Mouse (Mus musculus) megakaryocyte, adult 5-6 weeks (primary cell): ENCODE results near the gene Nfasc. TPM values are rescaled to one million over a fixed set of nuclear protein-coding genes. Genes with fewer than 3 reads are reported as not detected.

Source experiments
- ATAC-seq: 2 replicates; pipeline ENCODE4 v1.8.0; 2016; ENCODE audit warnings: mild to moderate bottlenecking, inconsistent platforms; ENCODE audit not compliant: poor library complexity, severe bottlenecking
- total RNA-seq, 2 experiments: library from RNA; stranded (forward) in 1 of 2; stranded (reverse) in 1 of 2; fragments of 153-499, 151-499 nt in 1 of 2; fragments of 221-1000, 200-1000 nt in 1 of 2; gene quantifications; 2 replicates each; pipeline versions ENCODE4 v1.2.3 to v1.2.4; 2015 to 2017

The Nfasc gene
- total RNA-seq, 2 experiments from 2014 or later = not detected

DNA sequence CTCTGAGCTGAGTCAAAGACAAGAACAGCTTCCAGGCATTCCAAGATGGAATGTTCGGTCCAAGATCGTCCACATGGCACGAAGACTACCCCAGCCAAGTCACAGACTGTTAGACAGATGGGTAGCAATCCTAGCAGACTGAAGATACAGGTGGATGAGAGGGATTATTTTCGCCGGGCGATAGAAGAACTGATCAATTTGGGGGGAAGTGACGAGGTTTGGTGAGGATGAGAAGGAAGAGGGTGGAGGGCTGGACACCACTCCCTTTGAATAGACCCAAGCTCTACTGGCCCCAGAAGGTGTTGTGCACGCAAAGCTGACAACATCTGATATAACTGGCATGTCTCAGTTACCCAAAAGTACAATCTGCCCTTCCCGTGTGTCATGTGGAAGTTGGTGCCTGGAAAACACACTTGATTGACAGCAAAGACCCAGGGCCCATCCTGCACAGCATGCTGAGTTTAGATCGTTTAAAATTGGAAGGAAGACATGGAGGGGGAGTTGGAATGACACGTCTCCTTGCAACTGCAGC, 150.1 kb downstream of the Nfasc start:
- ATAC-seq = no peak

DNA sequence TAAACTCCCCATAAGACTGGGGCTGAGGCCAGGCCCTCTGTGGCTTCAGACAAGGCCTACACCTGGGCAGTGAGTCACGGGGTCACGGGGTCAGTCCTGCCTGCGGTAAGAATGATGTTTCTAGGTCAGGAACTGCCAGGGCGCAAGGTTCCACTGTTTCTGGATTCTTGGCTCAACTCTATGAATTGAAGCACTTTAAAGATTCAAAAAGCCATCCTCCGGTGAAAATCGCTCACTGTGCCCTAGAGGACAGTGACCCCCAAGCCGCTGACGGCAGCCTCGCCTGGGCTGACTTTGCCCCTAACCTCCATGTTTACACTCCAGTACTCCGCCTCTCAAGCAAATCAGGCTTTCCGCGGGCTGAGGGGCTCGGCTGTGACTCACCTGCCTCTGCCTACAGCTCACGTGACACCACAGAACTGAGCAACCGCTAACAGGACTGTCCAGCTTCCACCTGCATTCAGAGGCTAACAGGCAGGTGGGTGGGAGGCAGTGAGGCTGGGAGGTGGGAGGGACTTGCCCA, 154.9 kb downstream of the Nfasc start:
- ATAC-seq = no peak

DNA sequence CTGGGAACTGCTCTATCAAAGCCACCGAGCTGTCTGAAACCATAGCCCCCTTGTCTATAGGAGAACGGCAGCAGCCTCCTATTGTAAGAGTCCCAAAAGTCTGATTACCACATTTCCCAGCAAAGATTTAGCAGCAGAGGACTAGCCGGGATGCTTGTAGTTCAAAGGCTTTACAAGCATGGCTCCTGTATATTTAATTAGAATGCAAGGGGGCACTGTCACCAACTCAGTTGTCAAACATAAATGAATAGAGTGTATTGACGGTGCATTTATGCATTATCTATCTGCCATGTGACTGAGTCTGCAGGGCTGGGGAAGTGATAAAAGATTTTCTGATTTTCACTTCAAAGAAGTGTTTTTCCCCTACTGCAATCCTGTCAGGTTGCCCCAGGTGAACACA, 156.2 kb downstream of the Nfasc start:
- ATAC-seq = no peak

GRCm38 (mm10) chr1:132582998-132583604, 158.5 kb downstream of the Nfasc start:
- no peak for ATAC-seq

GRCm38 (mm10) chr1:132581845-132582839, 159.5 kb downstream of the Nfasc start:
- no peak for ATAC-seq

DNA sequence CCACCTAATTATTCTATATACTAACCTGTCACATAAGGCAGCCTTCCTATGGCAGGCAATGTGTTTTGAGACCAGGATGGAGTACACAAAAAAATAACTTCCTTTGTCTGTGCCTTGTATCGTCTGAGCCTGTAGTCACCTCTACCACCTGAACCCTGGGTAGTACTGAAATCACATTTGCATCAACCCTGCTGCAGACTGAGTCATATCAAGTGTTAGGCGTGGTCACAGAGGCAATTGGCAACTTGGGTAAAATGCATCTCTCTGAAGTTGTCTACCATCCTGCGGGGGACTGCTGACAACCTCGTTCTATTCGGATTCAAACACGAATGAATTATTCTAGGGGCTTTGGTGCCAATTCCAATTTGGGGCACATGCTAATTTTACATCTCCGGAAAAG, 161.5 kb downstream of the Nfasc start:
- no peak for ATAC-seq

GRCm38 (mm10) chr1:132576845-132577244, 164.8 kb downstream of the Nfasc start:
- no peak for ATAC-seq

- no peak for ATAC-seq
These were observed 168.7 kb downstream of the Nfasc start for GRCm38 (mm10) chr1:132572851-132573250.

- no peak for ATAC-seq
These were observed 170.0 kb downstream of the Nfasc start for GRCm38 (mm10) chr1:132571613-132572012.

- no peak for ATAC-seq
These were observed 170.7 kb downstream of the Nfasc start for GRCm38 (mm10) chr1:132570906-132571305.

GRCm38 (mm10) chr1:132570068-132570780, 171.4 kb downstream of the Nfasc start:
- no peak for ATAC-seq

- no peak for ATAC-seq
These were observed 172.1 kb downstream of the Nfasc start for GRCm38 (mm10) chr1:132569516-132569915.

DNA sequence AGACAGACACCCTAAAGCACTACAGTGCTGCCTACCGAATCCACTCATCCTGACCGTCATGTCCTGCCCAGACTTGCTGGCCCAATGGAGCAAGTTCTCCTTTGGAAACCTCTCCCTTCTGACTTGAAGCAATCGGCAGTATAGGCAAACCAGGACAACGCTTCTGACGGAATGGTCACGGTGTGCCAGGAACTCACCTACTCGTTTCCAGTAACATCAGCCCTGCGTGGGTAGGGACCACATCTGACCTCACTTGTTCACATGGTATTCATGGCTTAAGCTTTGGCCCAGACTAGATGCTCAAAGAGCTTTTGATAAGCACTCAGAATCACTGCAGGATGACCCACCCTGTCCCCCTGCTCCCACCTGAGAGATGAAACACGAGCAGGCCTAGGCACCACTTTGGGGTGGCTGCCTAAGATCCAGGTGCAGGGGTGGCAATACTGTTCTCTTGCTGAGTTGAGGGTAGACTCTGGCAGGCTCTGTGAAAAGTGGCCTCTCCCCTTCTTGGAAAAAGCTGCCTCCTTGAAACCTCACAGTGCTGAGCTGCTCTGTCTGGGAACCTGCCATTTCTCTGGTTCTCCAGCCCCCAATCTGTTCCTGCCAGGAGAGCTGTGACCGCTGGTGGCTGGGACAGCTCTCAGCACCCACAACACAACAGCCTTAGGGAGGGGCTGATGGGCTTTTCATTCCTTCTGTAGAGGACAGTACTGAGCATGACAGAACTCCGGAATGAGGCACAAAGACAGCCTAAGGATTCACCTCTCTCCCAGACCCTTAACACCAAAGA, 174.1 kb downstream of the Nfasc start:
- ATAC-seq = no peak

DNA sequence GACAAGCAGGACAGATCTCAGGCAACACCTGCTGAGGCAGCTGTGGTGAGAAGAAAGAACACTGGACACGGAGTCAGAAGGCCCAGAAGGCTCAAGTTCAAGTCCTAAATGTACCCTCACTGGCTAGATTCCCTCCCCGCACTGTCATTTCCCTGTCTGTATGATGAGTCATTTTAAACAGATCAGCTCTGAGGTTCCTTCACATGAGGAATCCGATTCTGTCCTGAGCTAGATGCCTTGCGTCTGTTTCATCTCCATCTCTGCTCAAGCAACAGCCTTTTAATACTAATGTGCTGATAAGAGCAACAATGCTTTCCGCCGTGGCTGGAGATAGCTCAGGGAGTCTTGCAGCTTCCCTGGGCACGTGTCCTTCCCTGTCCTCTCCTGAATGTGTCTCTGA, 175.8 kb downstream of the Nfasc start:
- no peak for ATAC-seq

GRCm38 (mm10) chr1:132564946-132565345, 176.7 kb downstream of the Nfasc start:
- ATAC-seq = no peak

DNA sequence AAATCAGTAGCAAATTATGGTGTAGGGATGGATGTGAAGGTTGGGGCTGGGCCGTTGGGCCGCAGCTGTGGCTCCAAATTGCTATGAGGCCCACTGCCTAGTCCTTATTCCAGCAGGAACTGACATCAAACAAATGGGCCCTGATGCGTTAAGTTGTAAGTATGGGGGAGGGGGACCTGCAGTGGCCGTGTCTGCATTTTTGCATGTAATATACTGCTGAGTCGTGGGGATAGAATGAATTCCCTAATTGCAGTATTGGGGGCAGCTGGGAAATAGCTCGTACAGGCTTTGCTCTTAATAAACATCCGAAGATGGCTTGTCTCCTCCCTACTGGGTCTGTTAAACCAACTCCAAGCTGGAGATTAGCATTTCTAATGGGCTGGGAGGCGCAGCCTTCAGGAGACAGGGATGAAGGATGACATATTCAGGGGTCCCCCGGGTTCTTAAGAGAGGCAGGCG, 179.2 kb downstream of the Nfasc start:
- ATAC-seq = no peak

- ATAC-seq = no peak
These were observed 180.5 kb downstream of the Nfasc start for GRCm38 (mm10) chr1:132560907-132561700.

DNA sequence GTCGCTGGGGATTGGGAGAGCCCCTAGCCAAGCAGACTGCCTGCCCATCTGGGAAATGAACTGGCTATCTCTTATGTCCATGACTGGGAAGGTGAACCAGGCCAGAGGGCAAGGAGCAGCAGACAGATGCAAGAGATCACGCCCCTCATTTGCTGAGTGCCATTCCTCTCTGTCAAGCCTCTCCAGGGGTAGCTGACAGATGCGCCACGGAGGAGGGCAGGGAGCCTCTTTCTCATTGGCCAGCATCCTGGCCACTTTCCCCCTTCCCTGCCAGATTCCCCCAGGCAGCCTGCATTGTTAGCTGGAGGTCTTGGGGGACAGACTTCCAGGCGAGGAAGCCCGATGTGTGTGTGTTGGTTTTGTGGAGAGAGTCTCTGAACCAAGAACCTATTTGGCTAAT, 182.6 kb downstream of the Nfasc start:
- no peak for ATAC-seq

- no peak for ATAC-seq
These were observed 183.5 kb downstream of the Nfasc start for GRCm38 (mm10) chr1:132557901-132558631.
